Mouse (Mus musculus) myocyte (in vitro differentiated cells): Measurements from ENCODE around the gene Fam222a. TPM values are rescaled to one million over a fixed set of nuclear protein-coding genes. Genes with fewer than 3 reads are reported as not detected.

ENCODE experiments used
- H3K27me3 ChIP-seq: one replicate; pipeline ENCODE4 v1.6.1; 2011; ENCODE audit not compliant: control insufficient read depth, insufficient read depth, insufficient read length
- H3K36me3 ChIP-seq: one replicate; pipeline ENCODE4 v1.6.1; 2011; ENCODE audit not compliant: control insufficient read depth, insufficient read depth
- H3K4me2 ChIP-seq: one replicate; pipeline ENCODE4 v1.6.1; 2011; ENCODE audit warnings: low read depth, control low read depth
- H3K4me3 ChIP-seq: one replicate; pipeline ENCODE4 v1.5.1; 2011; ENCODE audit warnings: mild to moderate bottlenecking, control low read depth, moderate library complexity
- H3K79me2 ChIP-seq: one replicate; pipeline ENCODE4 v1.6.1; 2011; ENCODE audit not compliant: control insufficient read depth, insufficient read depth
- H3ac ChIP-seq: one replicate; pipeline ENCODE4 v1.6.1; 2011; ENCODE audit not compliant: control insufficient read depth, insufficient read length
- CEBPB ChIP-seq: IDR thresholded peaks from 2 replicates; pipeline ENCODE4 v1.6.1; 2011; ENCODE audit warnings: mild to moderate bottlenecking, moderate library complexity; ENCODE audit not compliant: poor library complexity, insufficient read depth, severe bottlenecking
- E2F4 ChIP-seq: IDR thresholded peaks from one replicate; pipeline ENCODE4 v1.6.1; 2011; ENCODE audit warnings: mild to moderate bottlenecking, control low read depth, moderate library complexity; ENCODE audit not compliant: insufficient read depth
- MAX ChIP-seq: IDR thresholded peaks from one replicate; pipeline ENCODE4 v1.6.1; 2011; ENCODE audit warnings: low read depth, mild to moderate bottlenecking, control low read depth
- MYOD1 ChIP-seq, 3 experiments: IDR thresholded peaks; one replicate each; pipeline ENCODE4 v1.6.1; 2011; ENCODE audit warnings: control low read depth in 2 of 3, low read depth in 2 of 3, mild to moderate bottlenecking in 2 of 3, moderate library complexity in 1 of 3; ENCODE audit not compliant: insufficient read length in 2 of 3, control insufficient read depth in 1 of 3
- MYOG ChIP-seq, 3 experiments: IDR thresholded peaks; one replicate each; pipeline ENCODE4 v1.6.1; 2011; ENCODE audit warnings: control low read depth in 2 of 3, low read depth in 2 of 3, mild to moderate bottlenecking in 2 of 3; ENCODE audit not compliant: insufficient read length in 2 of 3, control insufficient read depth in 1 of 3, insufficient read depth in 1 of 3
- POLR2A ChIP-seq: IDR thresholded peaks from one replicate; pipeline ENCODE4 v1.6.1; 2011; ENCODE audit warnings: low read depth, mild to moderate bottlenecking, control low read depth, moderate library complexity; ENCODE audit not compliant: insufficient read length
- POLR2AphosphoS2 ChIP-seq: IDR thresholded peaks from one replicate; pipeline ENCODE4 v1.6.1; 2011; ENCODE audit warnings: low read depth, control low read depth; ENCODE audit not compliant: insufficient read length
- REST ChIP-seq: IDR thresholded peaks from one replicate; pipeline ENCODE4 v1.6.1; 2011; ENCODE audit warnings: mild to moderate bottlenecking, control low read depth, moderate library complexity; ENCODE audit not compliant: insufficient read depth, insufficient read length
- SRF ChIP-seq: IDR thresholded peaks from one replicate; pipeline ENCODE4 v1.6.1; 2011; ENCODE audit warnings: low read depth; ENCODE audit not compliant: control insufficient read depth, insufficient read length
- TCF12 ChIP-seq: IDR thresholded peaks from one replicate; pipeline ENCODE4 v1.6.1; 2011; ENCODE audit warnings: mild to moderate bottlenecking, control low read depth; ENCODE audit not compliant: poor library complexity, insufficient read depth, severe bottlenecking
- TCF3 ChIP-seq: IDR thresholded peaks from one replicate; pipeline ENCODE4 v1.6.1; 2011; ENCODE audit warnings: low read depth, control low read depth; ENCODE audit not compliant: insufficient read length
- USF1 ChIP-seq: IDR thresholded peaks from one replicate; pipeline ENCODE4 v1.6.1; 2011; ENCODE audit warnings: low read depth, mild to moderate bottlenecking, control low read depth, moderate library complexity
- polyA plus RNA-seq: library from polyadenylated mRNA; unstranded; fragments of >200 nt; fragmentation: generic; extraction: Trizol; gene quantifications from one replicate; pipeline ENCODE4 v1.2.1, GENCODE M21; 2012; ENCODE audit warnings: missing spikeins

Gene Fam222a
- polyA plus RNA-seq, 1 experiment, result 0.02 TPM

DNA sequence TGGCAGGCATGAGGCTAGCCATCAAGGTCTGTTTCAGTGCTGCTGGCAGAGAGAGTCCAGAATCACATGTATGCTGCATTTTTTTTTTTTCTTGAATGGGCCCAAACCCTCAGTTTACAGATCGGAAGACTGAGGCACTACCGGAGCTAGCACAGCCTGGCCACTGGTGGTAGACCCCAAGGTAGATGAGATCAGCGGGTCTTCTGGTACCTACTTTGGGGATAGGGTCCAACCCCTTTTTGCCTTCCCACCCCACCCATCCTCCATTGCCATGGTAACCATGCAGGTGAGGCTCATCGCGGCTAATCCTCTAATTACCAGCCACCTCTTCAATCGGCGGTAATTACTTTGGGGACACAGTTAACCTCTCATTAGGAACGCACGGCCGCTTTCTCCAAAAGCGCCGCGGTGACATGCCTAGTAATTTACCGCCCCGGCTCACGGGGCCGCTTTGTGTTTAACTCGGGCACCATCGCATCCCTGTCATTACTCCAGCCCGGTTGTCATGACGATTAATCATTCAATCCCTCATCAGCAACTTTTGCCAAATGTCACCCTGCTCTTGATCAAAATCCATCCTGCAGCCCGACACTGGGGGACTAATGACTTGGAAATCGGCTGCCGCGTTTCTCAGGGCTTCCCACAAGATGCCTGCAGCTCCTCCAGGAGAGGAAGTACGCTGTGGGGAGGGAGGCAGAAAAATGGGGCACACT is 30.4 kb upstream of the Fam222a start:
- no peaks in the 10 kb centered on the region for H3K79me2 ChIP-seq
- TF ChIP-seq POLR2A, result no peak
- TF ChIP-seq POLR2AphosphoS2, result no peak
- no peak for TF ChIP-seq TCF3
- no peak for TF ChIP-seq MAX
- TF ChIP-seq REST, result no peak
- H3K27me3 ChIP-seq, result peaks cover 70% of the 10 kb centered on the region
- no peak overlapping the region for H3K4me3 ChIP-seq
- H3K4me2 ChIP-seq, result no peak overlapping the region
- no peaks in the 10 kb centered on the region for H3K36me3 ChIP-seq
- no peak overlapping the region for H3ac ChIP-seq

DNA sequence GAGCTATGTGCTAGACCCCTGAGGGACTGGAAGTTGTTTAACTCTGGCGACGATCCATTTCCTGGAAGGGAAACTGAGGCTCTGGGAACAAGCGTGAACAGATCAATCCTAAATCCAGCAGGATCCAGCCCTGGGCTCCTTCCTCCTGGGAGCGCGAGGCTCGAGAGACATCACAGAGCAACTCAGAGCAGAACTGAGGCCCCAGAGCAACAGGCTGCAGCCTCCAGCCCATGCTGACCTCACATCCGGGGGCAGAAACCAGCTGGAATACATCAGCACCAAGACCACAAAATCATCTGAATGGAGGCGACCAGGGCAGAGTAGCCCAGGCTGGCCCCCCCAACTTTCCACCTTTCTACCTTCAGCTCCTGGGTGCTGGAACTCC is 29.8 kb upstream of the Fam222a start:
- Histone ChIP-seq H3K27me3 (peaks cover 67% of the 10 kb centered on the region), H3K79me2 (no peaks in the 10 kb centered on the region), H3K4me2 (no peak overlapping the region), H3K4me3 (no peak overlapping the region), H3K36me3 (no peaks in the 10 kb centered on the region), H3ac (no peak overlapping the region)
- TF ChIP-seq CEBPB, result no peak
- no peak for TF ChIP-seq REST
- no peak for TF ChIP-seq SRF
- TF ChIP-seq E2F4, result no peak
- no peak for TF ChIP-seq POLR2AphosphoS2
- no peak for TF ChIP-seq TCF3
- no peak for TF ChIP-seq POLR2A
- TF ChIP-seq TCF12, result no peak
- no peak for TF ChIP-seq MYOD1 (IDR thresholded peaks at IDR 0.05; ENCODE audit: control insufficient read depth in 1 of 3, insufficient read length in 2 of 3, low read depth in 2 of 3)
- no peak for TF ChIP-seq MYOG (IDR thresholded peaks at IDR 0.05; ENCODE audit: control insufficient read depth in 1 of 3, insufficient read depth in 1 of 3, insufficient read length in 2 of 3, low read depth in 2 of 3)

DNA sequence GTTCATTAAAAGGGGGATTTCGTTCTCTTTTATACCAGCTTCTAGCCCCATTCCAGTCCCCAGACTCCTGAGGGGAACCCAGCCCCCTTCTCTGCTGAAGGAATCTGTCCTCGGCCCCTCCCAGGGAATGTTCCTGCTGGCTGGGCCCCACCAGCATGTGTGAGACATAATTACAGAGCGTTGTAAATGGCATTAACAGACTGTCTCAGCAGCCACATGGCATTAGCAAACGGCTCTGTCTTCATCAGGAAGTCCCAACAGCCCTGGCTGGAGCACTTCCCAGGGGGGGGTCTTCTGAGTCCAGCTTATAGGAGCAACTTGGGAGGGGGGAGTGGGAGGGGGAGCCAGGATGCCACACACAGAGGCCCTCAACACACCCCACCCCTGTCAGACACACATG is 29.1 kb upstream of the Fam222a start:
- Histone ChIP-seq H3K4me3 (no peak overlapping the region), H3K27me3 (peaks cover 63% of the 10 kb centered on the region), H3K36me3 (no peaks in the 10 kb centered on the region), H3K79me2 (no peaks in the 10 kb centered on the region), H3K4me2 (no peak overlapping the region), H3ac (no peak overlapping the region)
- TF ChIP-seq MYOG (IDR thresholded peaks at IDR 0.05; ENCODE audit: control insufficient read depth in 1 of 3, insufficient read depth in 1 of 3, insufficient read length in 2 of 3, low read depth in 2 of 3) (no peak), SRF (no peak), POLR2A (no peak), MYOD1 (IDR thresholded peaks at IDR 0.05; ENCODE audit: control insufficient read depth in 1 of 3, insufficient read length in 2 of 3, low read depth in 2 of 3) (no peak), REST (no peak), TCF3 (no peak), USF1 (no peak), MAX (no peak), E2F4 (no peak), POLR2AphosphoS2 (no peak), TCF12 (no peak), CEBPB (no peak)

DNA sequence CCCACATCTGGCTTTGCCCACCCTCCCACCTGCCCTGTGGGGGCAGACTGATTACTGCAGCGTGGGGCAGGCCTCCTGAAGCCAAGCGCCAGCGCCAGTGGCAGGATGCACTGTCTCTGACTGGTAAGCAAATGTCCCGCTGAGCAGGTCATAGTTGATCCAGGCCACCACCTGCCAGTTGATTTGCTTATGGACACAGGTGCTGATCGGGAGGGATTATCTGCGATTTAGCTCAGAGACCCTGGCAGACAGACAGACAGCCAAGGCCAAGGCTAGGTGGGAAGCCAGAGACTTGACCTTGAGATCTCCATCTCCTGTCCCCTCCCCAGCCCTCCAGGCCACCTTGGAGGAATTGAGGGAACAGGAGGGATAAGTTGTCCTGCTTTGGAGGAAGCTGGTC is 28.1 kb upstream of the Fam222a start:
- no peak overlapping the region for H3K4me2 ChIP-seq
- no peaks in the 10 kb centered on the region for H3K36me3 ChIP-seq
- TF ChIP-seq TCF3 (no peak), TCF12 (no peak), POLR2A (no peak), E2F4 (no peak), MYOG (IDR thresholded peaks at IDR 0.05; ENCODE audit: control insufficient read depth in 1 of 3, insufficient read depth in 1 of 3, insufficient read length in 2 of 3, low read depth in 2 of 3) (no peak), REST (no peak), CEBPB (no peak), POLR2AphosphoS2 (no peak)
- H3K27me3 ChIP-seq, result peaks cover 55% of the 10 kb centered on the region
- no peak overlapping the region for H3K4me3 ChIP-seq
- no peak overlapping the region for H3ac ChIP-seq
- H3K79me2 ChIP-seq, result no peaks in the 10 kb centered on the region
